Mouse (Mus musculus) ES-E14 (cell line): ENCODE measurements around the gene 5530401A14Rik. TPM values are rescaled to one million over a fixed set of nuclear protein-coding genes. Genes with fewer than 3 reads are reported as not detected.

Source experiments
- DNase-seq: peaks from one replicate; pipeline ENCODE4 v3.0.0-alpha.2; 2013; ENCODE audit warnings: low read depth, low spot score
- H3K27ac ChIP-seq: 2 replicates; pipeline ENCODE4 v1.5.1; 2012; ENCODE audit warnings: low read depth, mild to moderate bottlenecking, low read length, moderate library complexity, mixed read lengths; ENCODE audit not compliant: poor library complexity, insufficient read depth, severe bottlenecking
- H3K36me3 ChIP-seq: 2 replicates; pipeline ENCODE4 v1.6.1; 2012; ENCODE audit warnings: mild to moderate bottlenecking, low read length, moderate library complexity, mixed read lengths; ENCODE audit not compliant: control insufficient read depth, poor library complexity, insufficient read depth, severe bottlenecking
- H3K4me1 ChIP-seq, 2 experiments: fragments of 150-350 bp in 1 of 2; sonication (generic) in 1 of 2; 2 replicates each; pipeline ENCODE4 v1.6.1; 2012; ENCODE audit warnings: low read length in 2 of 2, mild to moderate bottlenecking in 1 of 2, mixed read lengths in 1 of 2; ENCODE audit not compliant: control insufficient read depth in 2 of 2, insufficient read depth in 2 of 2, poor library complexity in 1 of 2
- H3K4me3 ChIP-seq, 2 experiments: fragments of 150-350 bp in 1 of 2; sonication (generic) in 1 of 2; 2 replicates each; pipeline ENCODE4 v1.5.1; 2012; ENCODE audit warnings: low read length in 2 of 2, low read depth in 1 of 2, mild to moderate bottlenecking in 1 of 2, mixed read lengths in 1 of 2; ENCODE audit not compliant: insufficient read depth in 1 of 2, poor library complexity in 1 of 2, severe bottlenecking in 1 of 2
- H3K9ac ChIP-seq: 2 replicates; pipeline ENCODE4 v1.6.1; 2012; ENCODE audit warnings: low read depth, mild to moderate bottlenecking, low read length, mixed read lengths; ENCODE audit not compliant: poor library complexity, insufficient read depth, severe bottlenecking
- H3K9me3 ChIP-seq: fragments of 150-350 bp; sonication (generic); 2 replicates; pipeline ENCODE4 v1.6.1; 2012; ENCODE audit warnings: low read depth, mild to moderate bottlenecking, low read length; ENCODE audit not compliant: control insufficient read depth, insufficient read depth
- CHD2 ChIP-seq: IDR thresholded peaks from 2 replicates; pipeline ENCODE4 v1.6.1; 2014; ENCODE audit warnings: mild to moderate bottlenecking, low read depth, low read length, inconsistent platforms
- HCFC1 ChIP-seq: IDR thresholded peaks from 2 replicates; pipeline ENCODE4 v1.6.1; 2012; ENCODE audit warnings: low read length, inconsistent platforms, borderline replicate concordance; ENCODE audit not compliant: insufficient read depth
- MAFK ChIP-seq: IDR thresholded peaks from 2 replicates; pipeline ENCODE4 v1.6.1; 2014; ENCODE audit warnings: mild to moderate bottlenecking, low read depth, low read length, inconsistent platforms; ENCODE audit not compliant: insufficient read depth
- ZC3H11A ChIP-seq: IDR thresholded peaks from 2 replicates; pipeline ENCODE4 v1.6.1; 2012; ENCODE audit warnings: low read depth, mild to moderate bottlenecking, inconsistent platforms, low read length, borderline replicate concordance
- ZNF384 ChIP-seq: IDR thresholded peaks from 2 replicates; pipeline ENCODE4 v1.6.1; 2012; ENCODE audit warnings: low read depth, low read length, inconsistent platforms
- in situ Hi-C, 2 experiments: fragments of 600-800 bp; cut with MboI; formaldehyde crosslinking; loops; one replicate each; pipeline ENCODE4 v1.15.1; 2025; ENCODE audit warnings: low sequenced_read_pairs in 2 of 2, inconsistent platforms in 1 of 2; ENCODE audit not compliant: unreplicated experiment in 2 of 2
- total RNA-seq: library from RNA; depleted of rRNA; stranded (reverse); fragments of 300-350 nt; gene quantifications from 2 replicates; pipeline ENCODE4 v1.2.3, GENCODE M21; 2012

The 5530401A14Rik gene
- total RNA-seq, 1 experiment: not detected

GRCm38 (mm10) chr11:81902318-81902717 is 41.8 kb downstream of the 5530401A14Rik start:
- H3K36me3 ChIP-seq: no peaks in the 10 kb centered on the region
- H3K4me1 ChIP-seq: peaks cover 0 to 5% of the 10 kb centered on the region in 2 experiments; a peak in 1 of 4 replicates
- H3K4me3 ChIP-seq: no peak overlapping the region
- TF ChIP-seq ZC3H11A: no peak
- TF ChIP-seq ZNF384: no peak
- no peak for TF ChIP-seq HCFC1
- no peak for TF ChIP-seq CHD2
- TF ChIP-seq MAFK: no peak
- H3K9me3 ChIP-seq: no peaks in the 10 kb centered on the region
- no peak for DNase-seq
- no peak overlapping the region for H3K27ac ChIP-seq
- H3K9ac ChIP-seq: no peak overlapping the region
- in situ Hi-C loops: no loop called here

DNA sequence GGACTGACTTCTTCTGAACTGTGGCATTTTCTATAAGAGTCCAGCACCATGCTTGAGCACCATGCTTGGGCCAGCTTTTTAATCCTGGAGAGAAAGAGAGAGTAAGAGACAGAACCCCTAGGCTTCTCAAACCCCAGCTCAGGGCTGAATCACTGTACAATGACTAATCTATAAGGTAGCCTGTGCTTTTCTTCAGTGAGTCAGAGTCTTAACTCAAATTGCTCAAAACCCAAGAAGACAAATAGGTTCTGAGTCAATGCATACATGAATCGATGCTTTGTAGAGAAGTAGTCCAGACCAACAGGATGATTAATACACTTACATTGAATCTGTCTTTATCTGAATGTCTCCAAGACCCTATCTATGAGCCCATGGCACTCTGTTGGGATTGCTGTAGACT is 48.3 kb downstream of the 5530401A14Rik start:
- no peak for DNase-seq
- Histone ChIP-seq H3K9me3 (no peaks in the 10 kb centered on the region), H3K27ac (no peak overlapping the region), H3K4me1 (no peaks in the 10 kb centered on the region), H3K4me3 (no peak overlapping the region), H3K36me3 (no peaks in the 10 kb centered on the region), H3K9ac (no peak overlapping the region)
- in situ Hi-C loops: no loop called here
- TF ChIP-seq HCFC1: no peak
- no peak for TF ChIP-seq ZC3H11A
- TF ChIP-seq ZNF384: no peak
- TF ChIP-seq MAFK: no peak
- TF ChIP-seq CHD2: no peak

- DNase-seq: no peak
- Histone ChIP-seq H3K9ac (no peak overlapping the region), H3K4me3 (no peak overlapping the region), H3K9me3 (no peaks in the 10 kb centered on the region), H3K36me3 (no peaks in the 10 kb centered on the region), H3K4me1 (no peaks in the 10 kb centered on the region), H3K27ac (no peak overlapping the region)
- in situ Hi-C loops: no loop called here
- TF ChIP-seq MAFK: no peak
- TF ChIP-seq ZC3H11A: no peak
Measured at GRCm38 (mm10) chr11:81909397-81909894, 49.0 kb downstream of the 5530401A14Rik start.

DNA sequence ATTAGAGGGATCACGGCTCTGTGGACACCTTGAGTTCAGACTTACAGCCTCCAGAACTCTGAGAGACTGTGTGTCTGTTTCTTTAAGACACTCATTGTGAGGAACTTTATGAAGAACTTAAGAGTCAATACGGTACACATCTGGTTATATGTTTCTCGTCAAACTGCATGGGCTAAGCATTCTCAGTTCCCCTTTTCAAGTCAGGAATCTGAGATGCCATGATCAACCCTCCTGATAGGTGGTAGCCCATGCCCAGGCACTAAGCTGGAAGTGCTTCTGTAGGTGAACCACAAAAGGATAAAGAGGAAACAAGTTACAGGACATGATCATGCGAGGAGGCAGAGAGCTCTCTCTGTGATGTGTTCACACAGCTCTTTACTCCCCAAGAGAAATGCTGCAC is 52.6 kb downstream of the 5530401A14Rik start:
- Histone ChIP-seq H3K4me3 (no peak overlapping the region), H3K27ac (no peak overlapping the region), H3K9ac (no peak overlapping the region), H3K4me1 (no peaks in the 10 kb centered on the region), H3K9me3 (no peaks in the 10 kb centered on the region), H3K36me3 (no peaks in the 10 kb centered on the region)
- no peak for DNase-seq
- in situ Hi-C loops: no loop called here
- TF ChIP-seq CHD2: no peak
- no peak for TF ChIP-seq HCFC1
- TF ChIP-seq ZNF384: no peak
- no peak for TF ChIP-seq MAFK
- no peak for TF ChIP-seq ZC3H11A

DNA sequence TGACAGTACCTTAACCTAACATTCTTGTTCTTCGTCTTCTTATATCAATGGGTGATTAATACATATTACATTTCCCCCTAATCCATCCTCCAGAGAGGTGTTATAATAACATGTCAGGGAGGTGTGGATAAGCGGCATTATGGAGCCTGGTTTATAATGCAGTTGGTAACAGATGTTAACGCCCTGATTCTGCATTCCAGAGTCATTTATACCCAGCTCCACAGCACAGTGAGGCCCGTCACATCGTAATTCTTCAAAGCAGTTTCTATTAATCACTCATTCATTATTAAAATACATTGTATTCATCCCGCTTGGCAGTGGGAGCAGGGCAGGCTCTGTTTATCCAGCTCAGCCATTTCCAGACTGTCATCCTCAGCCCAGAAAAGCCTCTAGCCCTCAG is 55.0 kb downstream of the 5530401A14Rik start:
- Histone ChIP-seq H3K4me1 (no peaks in the 10 kb centered on the region), H3K36me3 (no peaks in the 10 kb centered on the region), H3K9ac (no peak overlapping the region), H3K27ac (no peak overlapping the region), H3K4me3 (no peak overlapping the region), H3K9me3 (no peaks in the 10 kb centered on the region)
- no peak for DNase-seq
- TF ChIP-seq MAFK: no peak
- TF ChIP-seq CHD2: no peak
- no peak for TF ChIP-seq ZNF384
- no peak for TF ChIP-seq HCFC1
- TF ChIP-seq ZC3H11A: no peak
- in situ Hi-C loops: no loop called here
